Mouse (Mus musculus) neutrophil, adult 5-6 weeks (primary cell): ENCODE measurements around the gene Gfod1. TPM values are rescaled to one million over a fixed set of nuclear protein-coding genes. Genes with fewer than 3 reads are reported as not detected.

Source experiments
- ATAC-seq: fragments of 151-379, 151-347 bp; 2 replicates; pipeline ENCODE4 v1.8.0; 2017; ENCODE audit warnings: mild to moderate bottlenecking, moderate TSS enrichment; ENCODE audit not compliant: insufficient number of reproducible peaks, poor library complexity, low FRiP score, severe bottlenecking; ENCODE audit errors: extremely low read depth
- total RNA-seq: library from RNA; stranded (forward); fragments of 200-1000 nt; gene quantifications from 2 replicates; pipeline ENCODE4 v1.2.3, GENCODE M21; 2017

Gfod1 gene
- total RNA-seq, 1 experiment from 2014 or later = 18.5 TPM

DNA sequence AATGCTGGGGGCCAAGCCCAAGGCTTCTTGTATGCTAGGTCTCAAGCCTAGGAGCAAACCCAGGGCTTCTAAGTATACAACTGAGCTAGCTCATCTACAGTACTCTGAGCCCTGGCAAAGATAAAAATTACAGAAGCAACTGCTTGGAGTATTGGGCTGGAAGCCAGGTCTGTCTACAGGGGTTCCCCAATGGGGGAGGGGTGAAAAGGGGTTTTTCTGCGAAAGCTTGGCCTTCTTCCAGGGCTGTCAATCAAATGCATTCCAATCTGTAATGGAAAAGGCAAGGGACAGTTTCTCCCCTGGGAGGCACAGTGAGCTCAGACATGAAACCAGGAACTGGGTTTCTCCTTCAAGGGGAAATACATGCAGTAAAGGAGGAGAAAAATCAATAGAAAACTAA, 62.9 kb downstream of the Gfod1 start:
- ATAC-seq = no peak

- ATAC-seq = peak; percentile 59; the same call in 1 of the 2 replicates
Measured at GRCm38 (mm10) chr13:43239790-43240216, 64.2 kb downstream of the Gfod1 start.

DNA sequence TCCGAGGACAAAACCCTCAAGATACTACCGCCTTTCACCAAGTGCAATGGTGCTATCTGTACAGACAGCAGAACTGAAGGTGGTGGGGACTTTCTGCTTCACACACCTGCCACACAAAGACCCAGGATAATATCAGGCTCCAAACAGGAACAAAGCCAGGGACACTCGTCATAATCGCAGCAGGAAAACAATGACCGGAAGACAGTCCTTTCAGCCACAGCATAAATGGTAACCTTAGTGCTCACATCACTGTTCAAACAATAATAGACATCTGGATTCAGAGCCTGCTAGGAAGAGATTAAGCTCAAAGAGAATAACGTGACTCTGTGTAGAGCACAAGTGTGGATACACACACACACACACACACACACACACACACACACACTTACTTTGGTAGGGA, 67.3 kb downstream of the Gfod1 start:
- no peak for ATAC-seq

- no peak for ATAC-seq
Measured at GRCm38 (mm10) chr13:43235982-43236381, 68.0 kb downstream of the Gfod1 start.

DNA sequence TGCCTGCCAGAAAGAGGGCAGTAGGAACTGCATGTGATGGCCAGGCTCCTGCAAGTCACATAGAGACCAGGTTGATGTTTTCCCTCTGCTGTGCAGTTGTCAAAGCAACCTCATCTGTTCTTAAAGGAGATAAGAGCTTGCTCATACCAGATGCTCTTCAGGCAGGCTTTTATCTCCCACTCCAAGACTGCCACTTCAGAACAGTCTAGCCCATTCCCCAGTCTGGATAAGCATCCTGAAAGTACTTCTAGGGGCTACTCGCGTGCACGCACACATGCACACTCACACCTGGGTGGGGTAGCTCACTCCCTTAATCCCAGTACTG, 68.4 kb downstream of the Gfod1 start:
- no peak for ATAC-seq

GRCm38 (mm10) chr13:43234869-43235585, 68.9 kb downstream of the Gfod1 start:
- ATAC-seq = 0 out of 2 replicates have a peak, but pooled peaks have one; percentile 11

DNA sequence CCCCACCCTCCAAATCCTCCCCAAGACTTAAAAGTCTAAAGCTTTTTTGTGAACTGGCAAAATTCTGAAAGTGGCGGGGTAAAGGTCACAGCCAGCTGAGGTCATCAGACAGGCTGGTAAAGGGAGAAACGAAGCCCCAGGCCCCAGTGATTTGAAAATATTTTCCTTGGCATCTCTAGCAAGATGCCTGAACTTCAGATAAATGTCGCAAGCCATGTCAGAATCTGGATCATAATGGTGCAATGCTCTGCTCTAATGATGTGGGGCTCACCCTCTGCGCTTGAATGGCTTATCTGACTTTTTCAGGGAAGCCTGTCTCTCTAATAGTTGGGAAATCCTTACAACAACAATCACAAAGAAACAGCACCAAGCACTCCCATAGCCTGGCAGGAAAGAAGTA, 70.6 kb downstream of the Gfod1 start:
- ATAC-seq = no peak

DNA sequence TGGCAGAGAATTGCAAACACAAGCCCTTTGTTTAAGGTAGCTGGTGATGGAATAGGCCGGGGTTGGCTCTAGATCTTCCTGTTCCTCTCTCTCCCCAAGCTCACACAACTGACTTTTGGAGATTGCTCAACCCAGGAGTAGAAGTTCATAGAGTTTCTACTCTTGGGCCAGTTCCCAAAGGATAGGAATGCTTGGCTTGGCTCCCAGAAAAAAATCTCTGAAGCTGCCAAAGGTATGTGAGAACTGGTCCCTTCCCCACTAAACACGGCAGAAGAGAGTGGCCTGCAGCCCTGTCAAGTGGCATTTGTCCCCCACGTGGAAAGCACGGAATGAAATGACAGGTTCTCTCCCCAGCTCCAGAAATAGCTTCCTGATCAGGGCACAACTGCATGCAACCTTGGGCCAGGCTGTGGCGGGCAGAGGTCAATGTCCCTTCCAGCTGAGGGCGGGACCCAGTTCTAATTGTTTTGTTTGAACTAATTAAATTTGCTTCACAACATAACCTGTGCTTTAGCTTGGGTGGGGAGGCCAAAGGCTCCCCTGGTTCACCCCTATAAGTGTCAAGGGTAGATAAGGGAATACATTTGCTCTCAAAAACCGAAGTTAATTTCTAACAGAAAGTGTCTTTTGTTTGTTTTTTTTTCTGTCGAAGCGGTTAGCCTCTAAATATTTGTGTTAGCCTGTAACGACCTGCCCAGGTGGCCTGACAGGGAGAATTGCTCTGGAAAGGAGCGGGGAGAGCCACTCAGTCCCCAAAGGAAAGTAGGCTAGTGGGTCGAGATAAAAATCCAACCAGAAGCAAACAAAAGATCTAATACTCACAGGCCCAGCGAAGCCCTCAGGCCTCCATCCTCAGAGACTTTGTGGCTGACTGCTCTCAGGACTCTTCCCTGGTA, 71.8 kb downstream of the Gfod1 start:
- no peak for ATAC-seq

DNA sequence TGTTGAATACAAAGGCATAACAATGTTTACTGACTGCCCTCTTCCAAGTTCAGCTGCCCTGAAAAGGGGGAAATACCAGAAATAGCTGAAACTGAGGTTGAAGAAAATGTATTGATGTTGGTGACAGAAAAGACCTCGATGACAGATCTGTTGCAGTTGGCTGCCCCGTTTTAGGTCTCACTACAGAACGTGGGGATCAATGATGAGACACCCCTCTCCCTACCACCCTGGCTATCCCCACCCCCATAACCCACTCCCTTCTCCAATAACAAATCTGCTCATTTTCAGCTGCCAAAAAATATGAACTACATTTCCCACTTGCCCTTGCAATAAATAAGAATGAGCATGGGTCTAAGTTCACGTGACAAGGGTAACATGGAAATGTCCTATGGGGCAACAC, 73.1 kb downstream of the Gfod1 start:
- no peak for ATAC-seq

GRCm38 (mm10) chr13:43230238-43230637, 73.7 kb downstream of the Gfod1 start:
- ATAC-seq = no peak

DNA sequence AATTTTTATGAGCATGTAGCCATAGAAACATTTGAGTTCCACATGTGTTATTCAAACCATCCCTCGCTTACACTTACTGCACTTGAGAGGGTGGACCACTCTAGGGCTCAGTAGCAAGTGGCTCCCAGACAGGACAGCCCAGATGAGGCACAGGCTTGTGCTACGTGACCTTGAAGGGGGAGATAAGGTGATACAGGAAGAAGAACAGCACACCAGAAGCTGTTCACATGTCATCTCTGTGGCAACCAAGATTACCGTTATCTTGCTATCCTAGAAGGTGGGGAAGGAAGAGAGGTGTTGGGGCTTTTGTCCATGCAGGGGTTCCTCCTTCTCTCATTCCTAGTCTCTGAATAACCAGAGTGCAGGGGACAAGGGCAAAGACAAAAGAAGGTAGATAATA, 74.2 kb downstream of the Gfod1 start:
- ATAC-seq = no peak

DNA sequence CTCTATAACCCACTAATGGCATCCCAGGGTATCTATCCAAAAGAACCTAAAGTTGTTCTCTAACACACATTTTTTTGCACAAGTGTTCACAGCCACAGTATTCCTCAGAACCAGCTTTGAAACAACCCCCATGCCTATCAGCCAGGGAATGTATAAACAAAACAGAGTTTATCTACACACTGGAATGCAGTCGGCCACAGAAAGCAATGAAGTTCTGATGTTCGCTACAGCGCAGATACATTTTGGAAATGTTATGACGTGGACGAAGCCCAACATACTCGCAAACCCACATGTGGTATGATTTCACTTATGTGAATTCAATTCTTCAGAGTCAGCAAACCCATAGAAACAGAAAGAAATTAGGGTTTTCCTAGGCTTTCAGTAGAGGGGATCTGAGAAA, 75.8 kb downstream of the Gfod1 start:
- no peak for ATAC-seq

GRCm38 (mm10) chr13:43226041-43226440, 77.9 kb downstream of the Gfod1 start:
- no peak for ATAC-seq

- ATAC-seq = no peak
Measured at GRCm38 (mm10) chr13:43225161-43225560, 78.8 kb downstream of the Gfod1 start.

GRCm38 (mm10) chr13:43222084-43222483, 81.9 kb downstream of the Gfod1 start:
- ATAC-seq = no peak

- no peak for ATAC-seq
Measured at GRCm38 (mm10) chr13:43221290-43221689, 82.7 kb downstream of the Gfod1 start.

DNA sequence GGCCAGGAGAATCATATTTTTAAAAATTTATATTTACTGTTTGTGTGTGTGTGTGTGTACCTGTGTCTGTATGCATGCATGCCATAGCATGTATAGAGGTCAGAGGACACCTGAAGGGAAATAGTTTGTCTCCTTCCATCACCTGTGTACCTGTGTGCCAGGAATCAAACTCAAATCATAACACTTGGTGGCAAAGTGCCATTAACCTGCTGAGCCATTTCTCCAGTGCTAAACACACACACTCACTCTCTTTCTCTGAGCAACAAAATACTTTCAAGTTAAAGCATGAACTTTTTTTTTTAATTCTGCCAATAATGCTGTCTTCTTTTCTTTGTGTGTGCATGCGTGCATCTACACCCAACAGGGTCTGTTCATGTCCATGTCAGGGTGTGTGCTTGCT, 83.3 kb downstream of the Gfod1 start:
- ATAC-seq = no peak

GRCm38 (mm10) chr13:43218764-43219163, 85.2 kb downstream of the Gfod1 start:
- ATAC-seq = no peak

GRCm38 (mm10) chr13:43218284-43218683, 85.7 kb downstream of the Gfod1 start:
- ATAC-seq = no peak

DNA sequence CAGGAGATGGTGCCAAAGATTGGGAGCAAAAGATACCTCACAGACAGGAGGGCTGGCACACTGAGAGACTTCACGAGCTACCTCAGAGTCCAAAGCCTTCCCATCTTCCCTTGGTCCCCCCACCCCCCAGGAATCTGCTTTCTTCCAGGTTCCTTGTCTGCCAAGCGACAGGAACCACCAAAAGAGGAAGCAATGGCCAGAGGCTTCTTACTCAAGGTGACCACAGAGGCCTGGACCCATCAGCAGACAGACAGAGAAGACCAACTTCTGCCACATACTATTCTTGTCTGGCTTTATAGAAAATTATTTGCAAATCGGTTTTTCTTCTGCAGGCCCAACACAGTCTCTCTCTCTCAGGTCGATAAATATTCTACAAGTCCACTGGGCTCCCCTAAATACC, 86.3 kb downstream of the Gfod1 start:
- peak; percentile 54 for ATAC-seq
